Mouse (Mus musculus) cerebellum, postnatal 25 days (tissue): Measurements from ENCODE around the gene Ptgfrn.

Source experiments
- DNase-seq, 2 experiments: peaks; one replicate each; pipeline ENCODE4 v3.0.0; 2021; ENCODE audit warnings: mixed read lengths in 2 of 2

The Ptgfrn gene

DNA sequence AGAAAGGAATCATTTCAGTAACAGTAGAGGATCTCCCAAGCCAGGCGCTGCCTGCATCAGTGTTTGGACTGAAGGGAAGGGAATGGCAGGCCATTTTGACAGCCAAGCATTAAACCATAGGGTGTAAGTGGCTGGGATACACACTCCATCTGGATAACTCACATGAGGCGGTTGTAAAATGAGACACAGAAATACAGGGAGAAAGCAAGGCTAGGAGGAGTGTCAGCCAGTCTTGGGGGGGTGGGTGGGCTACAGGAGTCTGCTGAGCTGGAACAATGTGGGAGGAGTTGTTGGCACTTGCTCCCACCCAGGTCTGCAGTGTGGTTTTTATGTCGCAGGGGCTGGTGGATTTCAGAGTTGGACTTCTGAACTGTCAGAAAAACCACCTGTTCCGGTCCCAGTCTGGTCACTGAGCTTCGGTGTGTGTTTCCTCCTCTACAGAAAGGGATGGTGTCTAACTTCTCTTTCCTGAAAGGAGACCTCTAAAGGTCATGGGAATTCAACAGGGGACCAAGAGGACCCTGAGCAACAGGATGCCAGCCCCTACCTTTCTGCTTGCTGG, 72.0 kb downstream of the Ptgfrn start:
- no peak for DNase-seq

DNA sequence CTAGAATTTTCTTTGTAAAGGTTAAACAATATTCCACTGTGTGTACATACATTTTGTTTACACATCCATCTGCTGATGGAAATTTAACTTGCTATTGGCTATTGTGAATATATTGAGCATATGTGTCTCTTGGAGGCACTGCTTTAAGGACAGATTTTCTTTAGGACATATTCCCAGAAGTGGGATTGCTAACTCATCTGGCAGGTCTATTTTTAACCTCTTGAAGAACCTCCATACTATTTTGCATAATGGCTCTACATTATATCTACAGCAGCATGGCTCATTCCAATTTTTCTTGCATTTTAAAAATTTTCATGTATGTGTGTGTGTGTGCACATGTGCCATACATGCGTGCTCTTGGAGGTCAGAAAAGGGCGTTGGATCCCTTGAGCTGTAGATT, 74.1 kb downstream of the Ptgfrn start:
- DNase-seq = no peak

DNA sequence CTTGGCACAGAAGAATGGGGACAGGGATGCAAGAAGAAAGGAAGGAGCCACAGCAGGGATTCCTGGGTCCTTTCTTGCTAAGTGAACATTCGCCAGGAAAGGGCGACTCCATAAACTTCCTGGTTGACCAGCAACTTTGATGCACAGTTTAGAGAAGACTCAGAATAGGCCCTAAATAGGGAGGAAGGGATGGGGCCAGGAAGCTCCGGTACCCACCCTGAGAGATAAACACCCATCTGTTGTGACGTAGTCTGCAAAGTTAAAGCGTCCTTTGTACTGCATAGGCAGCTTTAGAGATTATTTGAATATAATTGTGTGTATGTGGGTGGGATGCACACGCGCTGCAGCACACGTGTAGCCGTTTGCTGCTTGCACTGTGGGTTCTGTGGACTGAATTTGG, 75.6 kb downstream of the Ptgfrn start:
- DNase-seq = no peak

DNA sequence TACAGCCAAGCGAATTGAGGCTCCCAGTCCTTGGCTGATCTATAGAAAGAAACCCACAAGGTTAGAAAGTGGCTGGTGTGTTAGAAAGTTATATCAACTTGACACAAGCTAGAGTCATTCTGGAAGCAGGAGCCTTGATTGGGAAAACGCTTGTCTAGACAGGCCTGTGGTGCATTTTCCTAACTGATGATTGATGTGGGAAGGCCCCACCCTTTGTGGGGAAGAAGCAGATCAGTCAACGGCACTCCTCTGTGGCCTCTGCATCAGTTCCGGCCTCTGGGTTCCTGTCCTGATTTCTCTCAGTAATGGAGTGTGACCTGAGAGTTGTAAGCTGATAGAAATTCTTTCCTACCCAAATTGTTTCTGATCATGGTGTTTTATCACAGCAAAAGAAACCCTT, 76.4 kb downstream of the Ptgfrn start:
- DNase-seq = no peak

DNA sequence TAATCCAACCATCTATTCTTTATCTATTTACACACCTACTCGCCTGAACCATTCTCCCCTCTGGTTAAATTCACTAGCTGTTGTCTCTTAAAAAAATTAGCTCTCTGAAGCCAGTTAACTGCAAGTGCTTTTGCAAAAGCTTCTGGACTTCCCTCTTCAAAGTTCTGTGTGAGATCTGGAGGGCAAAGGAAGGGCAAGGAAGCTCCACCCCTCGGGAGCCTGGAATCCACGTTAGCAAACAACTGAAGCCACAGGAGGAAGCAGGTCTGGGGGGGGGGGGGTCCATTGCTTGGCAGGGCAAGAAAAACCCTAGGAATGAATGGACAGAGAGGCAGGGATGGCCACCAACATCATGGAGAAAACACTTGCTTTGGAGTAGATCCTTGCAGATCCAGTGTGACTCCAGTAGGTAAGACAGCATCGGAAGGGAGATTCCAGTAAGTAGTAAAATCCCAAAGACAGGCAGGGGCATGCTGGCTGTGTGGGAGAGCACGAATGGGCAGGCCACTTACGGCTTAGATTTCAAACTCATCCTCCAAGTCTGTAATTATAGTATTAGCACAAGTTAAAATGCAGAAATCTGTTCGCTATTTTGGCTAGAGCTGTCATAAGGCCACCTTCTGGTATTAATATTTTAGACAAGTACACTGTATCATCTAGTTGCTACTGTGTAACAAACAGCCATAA, 78.5 kb downstream of the Ptgfrn start:
- no peak for DNase-seq

DNA sequence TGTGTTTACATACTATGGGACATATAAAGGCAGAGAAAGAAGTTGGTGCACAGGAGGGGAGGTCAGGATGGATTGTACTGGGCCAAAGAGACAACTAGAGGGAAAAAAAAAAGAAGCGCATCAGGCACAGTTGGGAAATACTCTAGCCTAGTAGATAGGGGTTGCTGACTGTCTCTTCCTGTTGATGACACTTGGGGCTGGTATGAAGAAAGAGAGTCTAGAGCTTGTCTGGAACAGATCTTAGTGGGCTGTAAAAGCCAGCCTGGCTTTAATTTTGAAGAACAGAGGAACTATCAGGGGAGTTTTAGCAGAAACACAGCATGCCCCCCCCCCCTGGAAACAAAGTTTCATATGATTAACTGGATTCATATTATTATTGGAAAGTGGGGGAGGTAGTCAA, 79.4 kb downstream of the Ptgfrn start:
- no peak for DNase-seq

DNA sequence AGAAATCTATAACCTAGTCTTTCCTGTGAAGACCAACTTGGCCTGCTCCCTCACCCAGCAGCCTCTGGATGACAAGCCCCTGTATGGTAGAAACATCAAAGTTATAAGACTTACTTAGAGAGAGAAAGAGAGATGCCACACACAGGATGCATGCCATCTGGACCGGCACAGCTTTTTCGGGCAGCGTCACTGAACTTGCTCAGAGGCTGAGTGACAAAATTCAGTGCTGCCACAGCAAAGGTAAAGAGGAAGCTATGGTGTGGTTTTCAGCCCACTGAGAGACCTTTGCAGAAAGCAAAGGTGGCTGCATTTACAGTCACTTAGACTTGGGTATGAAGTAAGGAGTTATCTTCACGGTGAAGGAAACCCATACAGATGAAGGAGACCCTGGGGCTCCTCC, 80.7 kb downstream of the Ptgfrn start, which contains the start of gene Cd101:
Cd101 (minus strand) TSS at position 218 of the 400 bp plus-strand sequence.
- no peak for DNase-seq

DNA sequence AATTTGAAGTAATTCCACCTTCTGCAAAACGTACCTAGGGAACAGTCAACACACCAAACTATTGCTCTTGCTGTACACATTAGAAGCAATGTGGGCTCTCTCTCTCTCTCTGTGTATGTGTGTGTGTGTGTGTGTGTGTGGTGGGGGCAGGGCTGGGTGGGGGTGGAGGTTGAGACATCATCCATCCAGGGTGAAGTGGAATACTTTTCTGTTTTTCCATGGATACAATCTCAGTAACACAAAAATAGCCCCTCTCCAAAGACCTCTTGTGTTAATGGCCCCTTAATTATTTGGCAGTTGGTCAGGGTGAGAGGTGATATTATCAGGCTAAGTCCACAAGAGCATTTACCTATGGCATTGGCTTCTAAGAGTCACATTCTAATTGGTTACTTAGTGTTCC, 83.3 kb downstream of the Ptgfrn start:
- DNase-seq = no peak

DNA sequence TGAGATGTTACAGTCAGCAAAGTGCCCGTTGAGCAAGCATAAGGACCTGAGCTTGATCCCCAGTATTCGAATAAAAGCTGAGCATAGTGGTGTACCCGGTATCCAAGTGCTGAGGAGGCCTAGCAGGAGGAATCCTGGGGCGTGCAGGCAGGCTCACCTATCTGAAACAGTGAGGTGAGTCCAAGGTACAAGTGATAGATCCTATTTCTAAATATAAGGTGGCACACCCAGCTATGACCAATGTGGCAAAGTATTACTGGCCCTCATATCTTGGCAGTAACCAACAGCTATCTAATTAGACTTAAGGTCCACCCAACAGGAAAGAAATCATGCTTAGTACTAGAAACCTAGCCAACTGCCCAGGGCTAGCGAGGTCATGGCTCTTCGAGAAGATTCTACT, 87.1 kb downstream of the Ptgfrn start:
- no peak for DNase-seq

DNA sequence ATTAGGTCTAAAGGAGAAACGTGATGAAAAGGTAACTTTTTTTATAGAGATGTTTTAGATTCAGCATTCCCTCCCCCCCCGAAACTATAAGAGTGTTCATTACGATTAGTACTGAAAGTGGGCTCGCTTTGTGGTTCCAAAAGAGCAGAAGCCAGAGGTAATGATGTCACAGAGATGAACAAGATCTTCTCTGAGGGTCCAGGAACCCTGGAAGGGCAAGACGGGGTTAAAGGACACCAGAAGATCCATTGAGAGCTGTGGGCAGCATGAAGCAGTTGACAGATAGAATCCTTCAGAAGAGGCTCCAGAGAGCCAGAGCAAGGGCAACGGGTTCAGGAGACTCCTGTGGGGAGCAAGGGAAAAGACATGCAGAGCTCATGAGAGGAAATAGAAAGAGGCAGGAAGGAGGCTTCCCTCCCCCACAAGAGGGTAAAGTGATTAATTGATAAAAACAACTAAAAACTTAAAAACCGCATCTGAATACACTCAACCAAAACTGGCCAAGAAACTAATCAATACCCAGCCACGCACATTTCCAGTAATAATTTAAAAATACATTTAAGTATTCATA, 88.5 kb downstream of the Ptgfrn start:
- DNase-seq = no peak

DNA sequence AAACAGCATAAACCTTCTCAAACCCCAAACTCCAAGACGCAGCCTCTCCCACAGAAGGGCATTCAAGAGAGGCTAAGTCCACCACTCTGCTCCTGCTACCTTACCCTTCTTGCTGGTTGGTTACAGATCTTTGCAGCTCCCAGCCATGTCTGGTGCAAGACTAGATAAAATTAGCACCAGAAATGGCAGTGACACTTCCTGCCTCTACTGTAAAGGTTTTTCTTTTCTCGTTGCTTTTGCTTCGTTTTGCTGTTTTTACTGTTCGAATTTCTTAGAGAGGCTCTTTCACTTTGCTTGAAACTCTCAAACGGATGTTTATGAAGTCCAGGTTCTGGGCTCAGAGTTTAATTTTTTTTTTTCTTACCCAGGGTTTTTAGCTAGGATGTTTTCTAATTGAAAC, 89.0 kb downstream of the Ptgfrn start:
- no peak for DNase-seq

DNA sequence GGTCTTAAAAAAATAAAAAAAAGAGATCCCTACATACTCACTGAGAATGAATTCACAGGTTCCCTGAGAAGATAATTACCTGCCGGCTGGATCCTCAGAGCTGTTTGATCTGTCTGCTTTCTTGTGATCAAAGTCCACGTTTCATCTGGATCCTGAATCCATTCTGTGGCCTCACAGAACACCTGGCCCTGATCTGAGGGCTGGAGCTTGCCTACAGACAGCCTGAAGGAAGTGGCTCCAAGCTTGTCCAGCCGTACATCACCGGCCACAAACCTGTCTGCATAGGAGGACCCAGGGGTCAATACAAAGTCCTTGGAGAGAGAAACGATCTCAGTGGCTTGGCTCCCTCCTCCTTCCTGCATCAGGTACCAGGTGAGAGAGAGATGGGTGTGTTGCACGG, 91.6 kb downstream of the Ptgfrn start:
- no peak for DNase-seq

DNA sequence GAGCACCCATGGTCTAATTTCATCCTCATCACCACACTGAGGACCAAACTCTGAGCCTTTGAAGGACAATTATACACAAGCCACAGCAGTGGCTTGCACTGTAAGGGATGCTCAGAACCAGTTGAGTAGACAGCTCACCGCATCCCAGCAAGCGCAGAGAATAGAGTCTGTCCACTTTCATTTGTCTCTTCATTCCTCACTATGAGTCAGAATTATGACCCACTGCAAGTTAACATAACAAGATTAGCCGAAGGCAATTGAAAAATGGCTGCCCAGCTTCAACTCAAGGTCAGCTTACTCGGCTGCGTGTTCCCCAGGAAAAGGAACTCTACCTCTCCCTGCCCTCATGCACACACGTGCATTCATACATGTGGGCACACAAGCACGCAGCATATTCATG, 94.0 kb downstream of the Ptgfrn start:
- no peak for DNase-seq

DNA sequence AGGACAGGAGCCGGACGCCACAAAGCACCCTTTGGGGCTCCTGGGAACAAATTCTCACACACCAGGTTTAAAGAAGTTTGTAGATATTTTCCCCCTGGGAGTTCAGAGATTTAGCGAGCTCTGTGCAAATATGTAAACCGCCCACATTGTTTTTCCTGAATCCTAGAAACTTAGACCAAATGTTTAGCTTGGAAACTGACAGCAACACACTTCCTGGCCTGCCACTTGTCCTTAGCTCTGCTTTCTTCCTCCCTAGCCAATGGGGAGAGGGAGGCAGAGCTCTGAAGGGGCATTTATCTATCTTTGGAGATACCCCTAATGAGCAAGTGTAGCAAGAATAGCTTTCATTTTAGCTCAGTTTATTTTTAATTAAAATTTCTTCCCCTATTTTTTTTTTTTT, 94.8 kb downstream of the Ptgfrn start:
- DNase-seq = no peak

DNA sequence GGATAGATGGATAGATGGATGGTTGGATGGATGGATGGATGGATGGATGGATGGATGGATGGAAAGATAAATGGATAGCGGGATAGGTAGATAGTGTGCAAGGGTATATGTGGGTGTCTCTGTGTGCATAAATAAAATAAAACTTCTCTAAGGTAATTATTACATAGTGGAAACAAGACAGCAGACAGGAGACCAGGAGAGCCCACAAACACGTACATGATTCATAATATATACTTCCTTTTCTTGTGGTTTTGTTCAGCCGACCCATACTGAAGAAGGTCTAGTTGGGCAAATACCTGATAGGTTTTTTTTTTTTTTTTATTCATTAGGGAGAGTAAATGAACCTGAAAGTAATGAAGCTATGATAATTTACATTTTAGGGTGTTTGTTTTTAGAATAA, 96.5 kb downstream of the Ptgfrn start:
- no peak for DNase-seq

DNA sequence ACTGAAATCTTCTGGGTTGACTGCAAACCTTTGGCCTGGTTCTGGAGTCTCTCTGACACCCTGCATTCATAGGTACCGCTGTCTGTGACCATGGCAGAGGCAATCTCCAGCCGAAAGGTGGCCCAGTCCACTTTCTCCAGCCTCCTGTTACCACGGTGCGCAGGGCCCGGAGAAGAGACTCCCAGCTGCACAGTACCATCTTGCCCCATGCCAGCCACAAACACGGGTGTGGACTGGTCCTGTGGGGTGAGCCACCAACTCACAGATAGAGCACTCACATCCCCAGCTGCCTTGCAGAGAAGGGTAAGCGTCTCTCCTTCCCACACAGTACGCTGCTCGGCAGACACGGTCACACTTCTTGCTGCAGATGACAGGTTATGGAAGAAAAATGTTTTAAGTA, 97.1 kb downstream of the Ptgfrn start:
- no peak for DNase-seq

DNA sequence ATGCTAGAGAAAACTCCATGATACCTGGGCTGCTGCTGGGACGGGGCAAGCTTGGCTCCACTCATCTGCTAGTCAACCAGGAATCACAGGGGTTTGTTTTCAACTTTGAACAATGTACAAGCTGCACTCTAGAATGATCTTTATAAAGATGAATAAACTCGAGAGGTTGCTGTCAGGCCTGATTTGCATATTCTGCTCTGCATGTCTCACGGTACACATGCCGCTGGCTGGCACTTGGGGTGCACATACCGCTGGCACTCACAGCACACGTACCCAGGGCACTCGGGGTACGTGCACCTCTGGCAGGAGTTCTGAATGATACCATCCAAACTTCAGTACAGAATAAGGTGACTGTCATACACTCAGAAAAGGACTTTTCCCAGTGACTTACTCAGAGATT, 97.5 kb downstream of the Ptgfrn start:
- no peak for DNase-seq

DNA sequence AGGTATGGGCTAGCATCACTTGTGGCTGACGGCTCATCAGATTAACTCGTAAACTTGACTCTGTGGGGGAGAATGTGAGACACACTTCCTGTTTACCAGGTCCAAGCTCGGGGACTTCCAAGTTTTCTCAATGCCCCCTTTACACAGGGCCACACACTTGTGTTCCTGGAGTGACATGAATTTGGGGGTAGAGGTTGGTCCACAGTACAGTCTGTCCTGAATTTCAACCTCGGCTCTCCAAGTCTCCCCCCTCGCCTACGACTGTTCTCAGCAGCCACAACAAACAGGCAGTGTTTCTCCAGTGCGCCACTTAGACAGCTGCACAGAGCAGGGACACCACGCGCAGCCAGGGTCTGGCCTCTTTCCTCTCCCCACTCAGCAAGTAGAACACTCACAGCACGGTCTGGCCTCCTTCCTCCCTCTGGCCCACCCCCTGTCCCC, 97.9 kb downstream of the Ptgfrn start:
- peak in 1 of 2 experiments; percentile 13 for DNase-seq

DNA sequence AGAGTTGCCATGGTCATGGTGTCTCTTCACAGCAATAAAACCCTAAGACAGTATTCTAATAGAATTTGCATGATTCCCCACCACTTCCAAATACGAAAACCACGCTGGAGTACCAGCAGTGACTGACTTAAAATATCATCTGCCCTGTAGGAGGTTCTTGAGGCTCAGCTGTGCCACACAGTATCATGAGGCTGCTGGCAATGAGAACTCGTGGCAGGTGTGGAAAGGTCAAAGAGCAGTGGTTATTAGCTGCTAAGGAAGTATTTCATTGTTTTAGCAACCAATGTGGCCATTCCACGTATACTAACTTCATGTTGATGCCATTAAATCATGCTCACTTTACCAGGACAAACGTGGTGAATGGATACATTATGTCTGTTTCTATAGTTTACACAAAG, 98.9 kb downstream of the Ptgfrn start:
- no peak for DNase-seq

DNA sequence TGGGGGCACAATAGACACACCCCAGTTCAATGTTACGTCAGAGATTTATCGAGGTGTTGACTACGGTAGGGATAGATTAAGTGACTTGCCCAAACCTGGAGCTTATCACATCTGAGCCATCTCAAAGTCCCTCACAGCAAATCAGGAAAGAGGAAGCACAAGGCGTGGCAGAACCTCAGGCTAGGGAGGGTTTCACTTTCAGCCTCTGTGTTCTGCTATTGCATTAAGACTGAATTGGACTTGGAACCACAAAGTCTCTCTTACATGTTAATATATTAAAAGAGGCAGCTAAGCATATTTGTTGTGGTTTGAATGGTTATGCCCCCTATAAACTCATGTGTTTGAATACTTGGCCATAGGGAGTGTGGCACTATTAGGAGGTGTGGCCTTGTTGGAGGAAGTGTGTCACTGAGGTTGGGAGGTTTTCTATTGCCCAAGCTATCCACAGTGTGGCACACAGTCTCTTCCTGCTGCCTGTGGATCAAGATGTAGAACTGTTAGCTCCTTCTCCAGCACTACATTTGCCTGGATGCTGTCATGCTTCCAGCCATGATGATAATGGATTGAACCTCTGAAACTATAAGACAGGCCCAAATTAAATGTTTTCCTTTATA, 99.4 kb downstream of the Ptgfrn start:
- DNase-seq = no peak

DNA sequence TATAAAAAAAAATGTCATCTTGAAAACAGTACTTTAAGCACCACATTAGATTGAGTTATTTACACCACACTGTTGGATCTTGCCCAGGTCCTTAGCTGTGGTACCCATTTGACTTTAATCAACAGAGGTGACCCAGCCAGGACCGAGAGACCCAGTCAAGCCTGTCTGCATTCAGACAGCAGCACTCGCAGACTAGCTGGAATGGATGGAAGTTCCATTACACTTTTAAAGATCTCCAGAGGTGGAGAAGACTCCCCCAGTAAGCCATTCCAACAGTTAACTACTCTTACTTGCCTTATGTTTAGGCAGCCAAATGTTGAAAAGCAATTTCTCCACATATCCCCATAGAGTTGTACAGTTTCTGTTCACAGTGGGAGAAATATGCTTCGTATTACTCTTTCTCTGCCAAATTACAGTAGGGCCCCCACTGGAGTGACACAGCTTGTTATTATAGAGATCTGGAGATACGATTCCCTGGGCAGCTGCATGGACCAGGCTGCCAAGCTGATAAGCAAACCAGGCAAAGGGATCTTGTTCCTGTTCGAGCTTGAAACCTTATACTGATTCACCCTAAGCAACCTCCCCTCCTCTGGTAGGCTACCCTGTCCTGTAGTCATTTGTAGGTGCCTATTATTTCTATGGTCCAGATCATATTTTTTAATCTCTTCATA, 102.8 kb downstream of the Ptgfrn start:
- no peak for DNase-seq

DNA sequence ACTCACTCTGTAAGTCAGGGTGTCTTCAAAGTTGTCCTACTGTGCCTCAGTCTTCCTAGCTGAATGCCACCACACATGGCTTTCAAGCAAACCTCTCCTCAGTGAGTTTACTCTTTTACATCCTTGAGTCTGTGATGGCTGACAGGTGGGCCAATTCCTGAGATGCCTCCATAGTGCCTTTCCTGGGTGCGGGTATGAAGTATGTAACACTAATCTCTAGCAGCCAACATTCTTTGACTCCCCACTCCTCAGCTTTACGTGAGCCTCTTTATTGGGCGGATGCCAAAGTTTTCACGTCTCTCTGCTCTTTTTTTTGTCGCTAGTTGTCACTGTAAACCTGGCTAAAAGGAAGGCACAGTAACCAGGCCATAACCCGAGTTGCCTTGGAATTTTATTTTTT, 104.7 kb downstream of the Ptgfrn start:
- DNase-seq = no peak

DNA sequence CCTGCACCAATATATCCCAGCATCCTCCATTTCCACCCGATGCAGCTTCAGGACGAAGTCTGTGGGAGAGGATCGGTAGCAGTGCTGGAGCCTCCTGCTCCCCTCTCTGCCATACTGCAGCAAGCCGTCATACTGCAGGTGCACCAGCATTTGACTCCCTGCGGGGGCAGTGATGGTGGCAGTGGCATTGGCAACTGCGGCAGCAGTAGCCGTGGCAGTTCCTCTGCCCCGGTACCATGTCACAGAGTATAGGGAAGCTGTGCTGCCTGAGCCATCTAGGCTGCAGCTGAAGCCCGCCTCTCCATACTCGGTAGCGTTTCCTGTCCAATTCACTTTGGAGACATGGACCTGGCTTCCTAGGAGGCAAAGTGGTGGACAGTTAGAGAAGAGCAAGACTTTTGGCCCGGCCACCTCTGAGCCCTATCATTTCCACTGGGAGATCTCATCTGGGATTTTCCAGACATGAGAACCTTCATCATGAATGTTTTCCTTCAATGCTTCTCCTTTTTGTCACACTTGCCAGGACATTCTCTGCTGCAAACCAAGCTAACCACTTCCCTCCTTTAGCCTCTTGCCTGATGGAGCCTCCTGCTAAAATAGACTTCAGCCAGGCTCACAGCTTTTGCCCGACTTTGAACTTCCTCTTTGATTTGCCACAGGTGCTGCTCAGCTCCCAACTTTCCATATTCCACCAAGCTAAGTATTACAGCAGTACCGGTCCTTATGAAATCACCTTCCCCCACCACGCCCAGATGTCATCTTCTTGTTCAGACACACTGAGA, 106.3 kb downstream of the Ptgfrn start:
- DNase-seq = no peak
